In the genomic region with DNA sequence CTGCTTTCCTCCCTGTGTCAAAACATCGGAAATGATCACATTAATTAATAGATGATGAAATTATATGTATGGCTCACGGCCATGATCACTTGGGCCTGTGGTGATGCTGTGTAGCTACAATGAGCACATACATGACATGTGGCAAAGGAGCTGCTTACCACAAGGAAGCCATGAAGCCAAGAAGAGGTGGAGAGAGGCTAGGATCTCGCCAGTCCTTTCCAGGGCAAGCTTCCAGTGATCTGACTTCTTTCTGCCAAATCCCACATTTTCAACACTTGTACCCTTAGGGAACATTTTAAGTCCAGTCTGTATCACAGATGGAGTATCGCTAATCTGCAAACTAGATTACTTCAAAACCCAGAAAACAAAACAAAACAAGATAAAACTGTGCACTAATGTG, we compare ENCODE assay signal across 18 mouse cellular contexts.
"Had no signal": no experiment of that assay in that cellular context is flagged by ENCODE, and none has a peak within 500 bp of the region (broad histone marks: within the 10 kb centered on the region; RNA-seq: fewer than 3 reads in every experiment).

No protein-coding gene starts in this region.

- H3K27ac ChIP-seq: left cerebral cortex, adult 2 months; liver, embryonic 13.5 days; midbrain, embryonic 15.5 days; neural tube, embryonic 12.5 days; neural tube, embryonic 15.5 days; stomach, postnatal 0 days had no signal

- DNase-seq: kidney, postnatal 14 days; kidney, postnatal 4 days; layer of hippocampus, postnatal 36 days; liver, embryonic 13.5 days; lung, adult 2 months; lung, postnatal 14 days; lung, postnatal 4 days; right cerebral cortex, adult 18-20 months; right cerebral cortex, postnatal 14 days; right cerebral cortex, postnatal 4 days; thymus, adult 2 months; thymus, postnatal 14 days; thymus, postnatal 4 days had no signal

- H3K4me3 ChIP-seq: left cerebral cortex, adult 2 months; liver, embryonic 13.5 days; midbrain, embryonic 15.5 days; neural tube, embryonic 12.5 days; neural tube, embryonic 15.5 days had no signal
